Comparison of ENCODE assay signal across 8 mouse cellular contexts in the genomic region with DNA sequence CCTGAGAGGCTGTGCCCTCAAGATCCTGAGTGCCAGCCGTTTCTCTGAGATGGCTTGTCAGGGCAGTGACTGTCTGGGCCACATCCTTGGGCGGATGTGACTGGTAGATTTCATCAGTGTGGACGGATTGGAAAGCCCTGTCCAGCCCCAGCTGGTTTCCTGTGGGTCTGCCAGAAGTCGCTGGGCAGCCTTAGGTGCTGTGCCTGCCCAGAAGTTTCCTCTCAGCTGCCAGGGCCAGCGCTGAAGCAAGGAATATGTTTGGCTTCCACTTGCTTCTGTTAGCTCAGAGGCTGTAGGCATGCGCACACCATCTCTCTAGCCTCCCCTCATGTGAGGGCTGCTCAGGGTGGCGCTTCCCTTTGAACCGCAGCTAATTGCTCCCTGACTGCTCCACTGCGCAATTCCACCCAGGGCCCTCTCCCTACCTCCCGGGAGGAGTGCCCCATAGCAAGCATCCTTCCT.
DNase-seq lines count a peak whose midpoint lies in the region; ATAC-seq and TF ChIP-seq lines count a peak whose summit lies in the region.

No protein-coding gene starts in this region.

- peaks cover 21% of the 10 kb centered on the region for H3K4me1 ChIP-seq in embryonic facial prominence, embryonic 13.5 days
- peaks cover 8% of the 10 kb centered on the region for H3K4me1 ChIP-seq in embryonic facial prominence, embryonic 10.5 days
- peaks cover 10% of the 10 kb centered on the region for H3K4me1 ChIP-seq in lung, adult 2 months (ENCODE audit: control insufficient read depth, insufficient read depth, low read length)

- H3K9ac ChIP-seq in embryonic facial prominence, embryonic 13.5 days: no peak overlapping the region

- no peak overlapping the region for H3K4me2 ChIP-seq in embryonic facial prominence, embryonic 13.5 days

- peak overlapping the region; percentile 8; the same call in 1 of the 2 replicates for H3K27ac ChIP-seq in embryonic facial prominence, embryonic 13.5 days
- no peak overlapping the region for H3K27ac ChIP-seq in embryonic facial prominence, embryonic 10.5 days (replicated peaks)

- TF ChIP-seq CTCF in lung, adult 2 months (IDR thresholded peaks at IDR 0.05; ENCODE audit: insufficient read depth, low read length): no peak

- intact Hi-C loops in heart, postnatal 14 days (cut with DNase I): no loop called here

- peaks cover 18% of the 10 kb centered on the region for H3K36me3 ChIP-seq in embryonic facial prominence, embryonic 13.5 days
- peaks cover 23% of the 10 kb centered on the region for H3K36me3 ChIP-seq in embryonic facial prominence, embryonic 10.5 days (replicated peaks)

- 42% methylated on average over 10 of the region's 10 CpGs for WGBS in embryonic facial prominence, embryonic 13.5 days
- 65% methylated on average over 10 of the region's 10 CpGs for WGBS in embryonic facial prominence, embryonic 10.5 days
- 16% methylated on average over 10 of the region's 10 CpGs for WGBS in lung, adult 2 months

- no peak for TF ChIP-seq POLR2A in lung, adult 2 months (IDR thresholded peaks at IDR 0.05; ENCODE audit: borderline replicate concordance, extremely low read depth, low read depth, low read length)

- H3K9me3 ChIP-seq in embryonic facial prominence, embryonic 13.5 days: no peaks in the 10 kb centered on the region
- 0 out of 2 replicates have a peak, but pooled peaks cover 2% of the 10 kb centered on the region for H3K9me3 ChIP-seq in embryonic facial prominence, embryonic 10.5 days

- no peak for ATAC-seq in embryonic facial prominence, embryonic 13.5 days (ENCODE audit: insufficient number of reproducible peaks, insufficient read depth, low FRiP score, low TSS enrichment, low read depth)

- H3K27me3 ChIP-seq in embryonic facial prominence, embryonic 13.5 days: no peaks in the 10 kb centered on the region
- no peaks in the 10 kb centered on the region for H3K27me3 ChIP-seq in embryonic facial prominence, embryonic 10.5 days (replicated peaks; ENCODE audit: low read depth, poor library complexity, severe bottlenecking)

- no peak for DNase-seq in embryonic facial prominence, embryonic 10.5 days (ENCODE audit: low spot score)
- DNase-seq in 3134 (ENCODE audit: extremely low read depth, insufficient read length, low spot score): peak; percentile 60
- DNase-seq in fibroblast of lung, adult 2 months (ENCODE audit: low read depth): peak; percentile 90
- DNase-seq in heart, postnatal 14 days: peak; percentile 28 to 55
- peak; percentile 31 for DNase-seq in lung, adult 2 months
- peak; percentile 24 to 28 for DNase-seq in right cerebral cortex, postnatal 36 days (ENCODE audit: low spot score in 2 of 2)
- no peak for DNase-seq in B cell, adult 2 months

- no peak overlapping the region for H3K4me3 ChIP-seq in embryonic facial prominence, embryonic 13.5 days
- no peak overlapping the region for H3K4me3 ChIP-seq in embryonic facial prominence, embryonic 10.5 days
- H3K4me3 ChIP-seq in lung, adult 2 months (replicated peaks; ENCODE audit: extremely low read depth, low read depth, low read length): no peak overlapping the region

Comparison
In these comparisons a context has a peak if more than half of its experiments do, and no peak if none do; other contexts are left out.
1. DNase-seq: peak in 3134 (single experiment), fibroblast of lung, adult 2 months (single experiment), heart, postnatal 14 days (2 of 2), lung, adult 2 months (single experiment) and right cerebral cortex, postnatal 36 days (2 of 2); none in embryonic facial prominence, embryonic 10.5 days (single experiment) and B cell, adult 2 months (0 of 2).